Mouse (Mus musculus): ENCODE measurements at regions not wholly inside any gene's neighbourhood (a gene's known extent, or its start where the extent isn't known, plus 50 kb on each side); places are given as distances from the start of the nearest gene placed in this dataset.

- ATAC-seq (ENCODE audit: insufficient number of reproducible peaks, low FRiP score, low TSS enrichment, low read depth) = no peak
- peaks cover 4% of the 10 kb centered on the region; the same call in 1 of the 2 replicates for H3K4me1 ChIP-seq (ENCODE audit: control insufficient read depth, insufficient read depth, low read length)
- H3K4me2 ChIP-seq (ENCODE audit: low read depth, severe bottlenecking) = no peak overlapping the region
These were observed 260.1 kb downstream of the Zfp704 start for GRCm38 (mm10) chr3:9349822-9350221.

GRCm38 (mm10) chr3:9347446-9347860 is 262.4 kb downstream of the Zfp704 start:
- peaks cover 3% of the 10 kb centered on the region; the same call in 1 of the 2 replicates for H3K27me3 ChIP-seq (ENCODE audit: control insufficient read depth, insufficient read depth, low read length)
- WGBS = 3% methylated on average over 15 of the region's 15 CpGs
- H3K36me3 ChIP-seq (ENCODE audit: control insufficient read depth, insufficient read depth, low read length) = no peaks in the 10 kb centered on the region

More at GRCm38 (mm10) chr3:9349822-9350221, 260.1 kb downstream of the Zfp704 start:
- Histone ChIP-seq H3K27ac (replicated peaks; ENCODE audit: low read depth, low read length) (no peak overlapping the region), H3K36me3 (ENCODE audit: control insufficient read depth, insufficient read depth, low read length) (no peaks in the 10 kb centered on the region), H3K9ac (ENCODE audit: low read length) (no peak overlapping the region), H3K9me3 (ENCODE audit: control insufficient read depth, low read length) (no peaks in the 10 kb centered on the region), H3K4me3 (ENCODE audit: low read depth, low read length) (no peak overlapping the region), H3K27me3 (ENCODE audit: control insufficient read depth, insufficient read depth, low read length) (peaks cover 3% of the 10 kb centered on the region; the same call in 1 of the 2 replicates)
- DNase-seq (ENCODE audit: low spot score) = no peak
- 93% methylated on average over 4 of the region's 4 CpGs for WGBS

GRCm38 (mm10) chr3:9346857-9347445 is 262.9 kb downstream of the Zfp704 start:
- Histone ChIP-seq H3K4me3 (ENCODE audit: low read depth, low read length) (peak overlapping the region; percentile 58), H3K9me3 (ENCODE audit: control insufficient read depth, low read length) (no peaks in the 10 kb centered on the region), H3K9ac (ENCODE audit: low read length) (peak overlapping the region; percentile 57), H3K27me3 (ENCODE audit: control insufficient read depth, insufficient read depth, low read length) (peaks cover 3% of the 10 kb centered on the region; the same call in 1 of the 2 replicates), H3K4me1 (ENCODE audit: control insufficient read depth, insufficient read depth, low read length) (peaks cover 6% of the 10 kb centered on the region; the same call in 1 of the 2 replicates), H3K36me3 (ENCODE audit: control insufficient read depth, insufficient read depth, low read length) (no peaks in the 10 kb centered on the region), H3K4me2 (ENCODE audit: low read depth, severe bottlenecking) (peak overlapping the region; percentile 99), H3K27ac (replicated peaks; ENCODE audit: low read depth, low read length) (no peak overlapping the region)
- peak; percentile 66 for DNase-seq (ENCODE audit: low spot score)
- peak; percentile 56; the same call in 1 of the 2 replicates for ATAC-seq (ENCODE audit: insufficient number of reproducible peaks, low FRiP score, low TSS enrichment, low read depth)
- under 1% methylated on average over 22 of the region's 27 CpGs for WGBS

More at GRCm38 (mm10) chr3:9347446-9347860, 262.4 kb downstream of the Zfp704 start:
- ATAC-seq (ENCODE audit: insufficient number of reproducible peaks, low FRiP score, low TSS enrichment, low read depth) (peak; percentile 57), DNase-seq (ENCODE audit: low spot score) (peak; percentile 67)
- no peak overlapping the region for H3K27ac ChIP-seq (replicated peaks; ENCODE audit: low read depth, low read length)
- peak overlapping the region; percentile 57 for H3K9ac ChIP-seq (ENCODE audit: low read length)
- H3K9me3 ChIP-seq (ENCODE audit: control insufficient read depth, low read length) = no peaks in the 10 kb centered on the region
- peak overlapping the region; percentile 58 for H3K4me3 ChIP-seq (ENCODE audit: low read depth, low read length)
- H3K4me1 ChIP-seq (ENCODE audit: control insufficient read depth, insufficient read depth, low read length) = peaks cover 6% of the 10 kb centered on the region; the same call in 1 of the 2 replicates
- H3K4me2 ChIP-seq (ENCODE audit: low read depth, severe bottlenecking) = peak overlapping the region; percentile 99

GRCm38 (mm10) chr3:9346356-9346755 is 263.5 kb downstream of the Zfp704 start:
- H3K4me3 ChIP-seq (ENCODE audit: low read depth, low read length) = peak overlapping the region; percentile 58
- DNase-seq (ENCODE audit: low spot score) (no peak), ATAC-seq (ENCODE audit: insufficient number of reproducible peaks, low FRiP score, low TSS enrichment, low read depth) (no peak)
- no peak overlapping the region for H3K27ac ChIP-seq (replicated peaks; ENCODE audit: low read depth, low read length)
- H3K9ac ChIP-seq (ENCODE audit: low read length) = no peak overlapping the region
- peaks cover 3% of the 10 kb centered on the region; the same call in 1 of the 2 replicates for H3K27me3 ChIP-seq (ENCODE audit: control insufficient read depth, insufficient read depth, low read length)
- whole genome bisulfite sequencing = 2% methylated on average over 13 of the region's 13 CpGs
- peaks cover 6% of the 10 kb centered on the region for H3K4me1 ChIP-seq (ENCODE audit: control insufficient read depth, insufficient read depth, low read length)
- no peaks in the 10 kb centered on the region for H3K9me3 ChIP-seq (ENCODE audit: control insufficient read depth, low read length)
- H3K4me2 ChIP-seq (ENCODE audit: low read depth, severe bottlenecking) = peak overlapping the region; percentile 99
- H3K36me3 ChIP-seq (ENCODE audit: control insufficient read depth, insufficient read depth, low read length) = no peaks in the 10 kb centered on the region

GRCm38 (mm10) chr3:9345885-9346284 is 264.0 kb downstream of the Zfp704 start:
- H3K9ac ChIP-seq (ENCODE audit: low read length) = no peak overlapping the region
- peaks cover 3% of the 10 kb centered on the region; the same call in 1 of the 2 replicates for H3K27me3 ChIP-seq (ENCODE audit: control insufficient read depth, insufficient read depth, low read length)
- no peak overlapping the region for H3K27ac ChIP-seq (replicated peaks; ENCODE audit: low read depth, low read length)
- H3K4me1 ChIP-seq (ENCODE audit: control insufficient read depth, insufficient read depth, low read length) = peaks cover 6% of the 10 kb centered on the region
- WGBS = 14% methylated on average over 9 of the region's 9 CpGs
- no peaks in the 10 kb centered on the region for H3K9me3 ChIP-seq (ENCODE audit: control insufficient read depth, low read length)
- H3K4me3 ChIP-seq (ENCODE audit: low read depth, low read length) = no peak overlapping the region
- no peaks in the 10 kb centered on the region for H3K36me3 ChIP-seq (ENCODE audit: control insufficient read depth, insufficient read depth, low read length)
- DNase-seq (ENCODE audit: low spot score) = no peak
- no peak for ATAC-seq (ENCODE audit: insufficient number of reproducible peaks, low FRiP score, low TSS enrichment, low read depth)
- peak overlapping the region; percentile 99 for H3K4me2 ChIP-seq (ENCODE audit: low read depth, severe bottlenecking)

- Histone ChIP-seq H3K4me2 (ENCODE audit: low read depth, severe bottlenecking) (no peak overlapping the region), H3K27me3 (ENCODE audit: control insufficient read depth, insufficient read depth, low read length) (peaks cover 3% of the 10 kb centered on the region; the same call in 1 of the 2 replicates), H3K4me1 (ENCODE audit: control insufficient read depth, insufficient read depth, low read length) (peaks cover 6% of the 10 kb centered on the region), H3K36me3 (ENCODE audit: control insufficient read depth, insufficient read depth, low read length) (no peaks in the 10 kb centered on the region), H3K27ac (replicated peaks; ENCODE audit: low read depth, low read length) (no peak overlapping the region), H3K9me3 (ENCODE audit: control insufficient read depth, low read length) (no peaks in the 10 kb centered on the region), H3K4me3 (ENCODE audit: low read depth, low read length) (no peak overlapping the region), H3K9ac (ENCODE audit: low read length) (no peak overlapping the region)
- 5% methylated on average over 4 of the region's 4 CpGs for WGBS
- ATAC-seq (ENCODE audit: insufficient number of reproducible peaks, low FRiP score, low TSS enrichment, low read depth) (no peak), DNase-seq (ENCODE audit: low spot score) (no peak)
These were observed 266.3 kb downstream of the Zfp704 start for GRCm38 (mm10) chr3:9343586-9343985.

- DNase-seq (ENCODE audit: low spot score) (no peak), ATAC-seq (ENCODE audit: insufficient number of reproducible peaks, low FRiP score, low TSS enrichment, low read depth) (no peak)
- peaks cover 2% of the 10 kb centered on the region; the same call in 1 of the 2 replicates for H3K4me1 ChIP-seq (ENCODE audit: control insufficient read depth, insufficient read depth, low read length)
- no peak overlapping the region for H3K27ac ChIP-seq (replicated peaks; ENCODE audit: low read depth, low read length)
- H3K36me3 ChIP-seq (ENCODE audit: control insufficient read depth, insufficient read depth, low read length) = no peaks in the 10 kb centered on the region
- H3K9ac ChIP-seq (ENCODE audit: low read length) = no peak overlapping the region
- H3K27me3 ChIP-seq (ENCODE audit: control insufficient read depth, insufficient read depth, low read length) = peaks cover 3% of the 10 kb centered on the region; the same call in 1 of the 2 replicates
- WGBS = 85% methylated on average over 3 of the region's 3 CpGs
- no peak overlapping the region for H3K4me3 ChIP-seq (ENCODE audit: low read depth, low read length)
- H3K4me2 ChIP-seq (ENCODE audit: low read depth, severe bottlenecking) = no peak overlapping the region
- no peaks in the 10 kb centered on the region for H3K9me3 ChIP-seq (ENCODE audit: control insufficient read depth, low read length)
These were observed 267.7 kb downstream of the Zfp704 start for GRCm38 (mm10) chr3:9342167-9342566.

- Histone ChIP-seq H3K27ac (replicated peaks; ENCODE audit: low read depth, low read length) (no peak overlapping the region), H3K4me2 (ENCODE audit: low read depth, severe bottlenecking) (no peak overlapping the region), H3K4me3 (ENCODE audit: low read depth, low read length) (no peak overlapping the region), H3K9ac (ENCODE audit: low read length) (no peak overlapping the region), H3K27me3 (ENCODE audit: control insufficient read depth, insufficient read depth, low read length) (peaks cover 3% of the 10 kb centered on the region; the same call in 1 of the 2 replicates), H3K36me3 (ENCODE audit: control insufficient read depth, insufficient read depth, low read length) (no peaks in the 10 kb centered on the region), H3K9me3 (ENCODE audit: control insufficient read depth, low read length) (no peaks in the 10 kb centered on the region), H3K4me1 (ENCODE audit: control insufficient read depth, insufficient read depth, low read length) (peaks cover 2% of the 10 kb centered on the region; the same call in 1 of the 2 replicates)
- WGBS = 45% methylated on average over 5 of the region's 5 CpGs
- DNase-seq (ENCODE audit: low spot score) (no peak), ATAC-seq (ENCODE audit: insufficient number of reproducible peaks, low FRiP score, low TSS enrichment, low read depth) (no peak)
These were observed 268.2 kb downstream of the Zfp704 start for GRCm38 (mm10) chr3:9341657-9342056.

All from limb, embryonic 11.5 days (tissue).